Mouse (Mus musculus): ENCODE measurements around the gene Kif27. TPM values are rescaled to one million over a fixed set of nuclear protein-coding genes. Genes with fewer than 3 reads are reported as not detected.

The Kif27 gene
- polyA plus RNA-seq, 1 experiment from 2014 or later = 1.4 TPM

- Histone ChIP-seq H3K9me3 (ENCODE audit: control insufficient read depth, low read length) (no peaks in the 10 kb centered on the region), H3K27me3 (replicated peaks; ENCODE audit: control insufficient read depth, insufficient read depth, low read length) (no peaks in the 10 kb centered on the region), H3K27ac (ENCODE audit: low read length) (no peak overlapping the region), H3K9ac (replicated peaks; ENCODE audit: low read depth, low read length) (no peak overlapping the region), H3K36me3 (ENCODE audit: control insufficient read depth, insufficient read depth) (no peaks in the 10 kb centered on the region), H3K4me3 (replicated peaks; ENCODE audit: low read length) (no peak overlapping the region), H3K4me2 (ENCODE audit: low read length) (no peak overlapping the region), H3K4me1 (replicated peaks; ENCODE audit: control insufficient read depth, insufficient read depth, low read length) (no peaks in the 10 kb centered on the region)
- 83% methylated on average over 3 of the region's 3 CpGs for WGBS
- no peak for ATAC-seq
Observed at GRCm38 (mm10) chr13:58295582-58295981, 63.3 kb downstream of the Kif27 start.

GRCm38 (mm10) chr13:58292811-58293210 is 66.1 kb downstream of the Kif27 start:
- Histone ChIP-seq H3K9ac (replicated peaks; ENCODE audit: low read depth, low read length) (no peak overlapping the region), H3K27me3 (replicated peaks; ENCODE audit: control insufficient read depth, insufficient read depth, low read length) (no peaks in the 10 kb centered on the region), H3K4me1 (replicated peaks; ENCODE audit: control insufficient read depth, insufficient read depth, low read length) (no peaks in the 10 kb centered on the region), H3K27ac (ENCODE audit: low read length) (no peak overlapping the region), H3K9me3 (ENCODE audit: control insufficient read depth, low read length) (no peaks in the 10 kb centered on the region), H3K4me3 (replicated peaks; ENCODE audit: low read length) (no peak overlapping the region), H3K36me3 (ENCODE audit: control insufficient read depth, insufficient read depth) (no peaks in the 10 kb centered on the region), H3K4me2 (ENCODE audit: low read length) (no peak overlapping the region)
- ATAC-seq = no peak
- 30% methylated on average over 5 of the region's 5 CpGs for WGBS

GRCm38 (mm10) chr13:58289308-58289707 is 69.6 kb downstream of the Kif27 start:
- no peak overlapping the region for H3K27ac ChIP-seq (ENCODE audit: low read length)
- WGBS = 73% methylated on average over 1 of the region's 1 CpGs
- no peak overlapping the region for H3K4me2 ChIP-seq (ENCODE audit: low read length)
- H3K36me3 ChIP-seq (ENCODE audit: control insufficient read depth, insufficient read depth) = no peaks in the 10 kb centered on the region
- no peak for ATAC-seq
- H3K9ac ChIP-seq (replicated peaks; ENCODE audit: low read depth, low read length) = no peak overlapping the region
- no peak overlapping the region for H3K4me3 ChIP-seq (replicated peaks; ENCODE audit: low read length)
- no peaks in the 10 kb centered on the region for H3K9me3 ChIP-seq (ENCODE audit: control insufficient read depth, low read length)
- H3K4me1 ChIP-seq (replicated peaks; ENCODE audit: control insufficient read depth, insufficient read depth, low read length) = no peaks in the 10 kb centered on the region
- H3K27me3 ChIP-seq (replicated peaks; ENCODE audit: control insufficient read depth, insufficient read depth, low read length) = no peaks in the 10 kb centered on the region

- no peaks in the 10 kb centered on the region for H3K36me3 ChIP-seq (ENCODE audit: control insufficient read depth, insufficient read depth)
- no peaks in the 10 kb centered on the region for H3K4me1 ChIP-seq (replicated peaks; ENCODE audit: control insufficient read depth, insufficient read depth, low read length)
- H3K9ac ChIP-seq (replicated peaks; ENCODE audit: low read depth, low read length) = no peak overlapping the region
- no peak overlapping the region for H3K4me2 ChIP-seq (ENCODE audit: low read length)
- no peaks in the 10 kb centered on the region for H3K27me3 ChIP-seq (replicated peaks; ENCODE audit: control insufficient read depth, insufficient read depth, low read length)
- H3K9me3 ChIP-seq (ENCODE audit: control insufficient read depth, low read length) = no peaks in the 10 kb centered on the region
- no peak overlapping the region for H3K27ac ChIP-seq (ENCODE audit: low read length)
- ATAC-seq = 0 out of 2 replicates have a peak, but pooled peaks have one; percentile 20
- no peak overlapping the region for H3K4me3 ChIP-seq (replicated peaks; ENCODE audit: low read length)
- 11% methylated on average over 13 of the region's 13 CpGs for WGBS
Observed at GRCm38 (mm10) chr13:58287822-58288221, 71.1 kb downstream of the Kif27 start.

- 65% methylated on average over 4 of the region's 4 CpGs for WGBS
- H3K4me3 ChIP-seq (replicated peaks; ENCODE audit: low read length) = no peak overlapping the region
- no peak overlapping the region for H3K9ac ChIP-seq (replicated peaks; ENCODE audit: low read depth, low read length)
- H3K36me3 ChIP-seq (ENCODE audit: control insufficient read depth, insufficient read depth) = no peaks in the 10 kb centered on the region
- no peak overlapping the region for H3K27ac ChIP-seq (ENCODE audit: low read length)
- no peaks in the 10 kb centered on the region for H3K27me3 ChIP-seq (replicated peaks; ENCODE audit: control insufficient read depth, insufficient read depth, low read length)
- no peak overlapping the region for H3K4me2 ChIP-seq (ENCODE audit: low read length)
- no peaks in the 10 kb centered on the region for H3K9me3 ChIP-seq (ENCODE audit: control insufficient read depth, low read length)
- no peak for ATAC-seq
- H3K4me1 ChIP-seq (replicated peaks; ENCODE audit: control insufficient read depth, insufficient read depth, low read length) = no peaks in the 10 kb centered on the region
Observed at GRCm38 (mm10) chr13:58283466-58283865, 75.5 kb downstream of the Kif27 start.

- Histone ChIP-seq H3K4me1 (replicated peaks; ENCODE audit: control insufficient read depth, insufficient read depth, low read length) (no peaks in the 10 kb centered on the region), H3K36me3 (ENCODE audit: control insufficient read depth, insufficient read depth) (no peaks in the 10 kb centered on the region), H3K9ac (replicated peaks; ENCODE audit: low read depth, low read length) (no peak overlapping the region), H3K9me3 (ENCODE audit: control insufficient read depth, low read length) (no peaks in the 10 kb centered on the region), H3K4me2 (ENCODE audit: low read length) (no peak overlapping the region), H3K4me3 (replicated peaks; ENCODE audit: low read length) (no peak overlapping the region), H3K27ac (ENCODE audit: low read length) (no peak overlapping the region), H3K27me3 (replicated peaks; ENCODE audit: control insufficient read depth, insufficient read depth, low read length) (no peaks in the 10 kb centered on the region)
- 70% methylated on average over 4 of the region's 4 CpGs for WGBS
- no peak for ATAC-seq
Observed at GRCm38 (mm10) chr13:58281936-58282335, 77.0 kb downstream of the Kif27 start.

GRCm38 (mm10) chr13:58280528-58280927 is 78.4 kb downstream of the Kif27 start:
- 90% methylated on average over 3 of the region's 3 CpGs for WGBS
- no peak overlapping the region for H3K4me2 ChIP-seq (ENCODE audit: low read length)

GRCm38 (mm10) chr13:58276256-58276655 is 82.7 kb downstream of the Kif27 start:
- H3K4me2 ChIP-seq (ENCODE audit: low read length) = no peak overlapping the region
- 81% methylated on average over 10 of the region's 10 CpGs for WGBS
- no peak overlapping the region for H3K4me3 ChIP-seq (replicated peaks; ENCODE audit: low read length)
- no peaks in the 10 kb centered on the region for H3K27me3 ChIP-seq (replicated peaks; ENCODE audit: control insufficient read depth, insufficient read depth, low read length)
- H3K4me1 ChIP-seq (replicated peaks; ENCODE audit: control insufficient read depth, insufficient read depth, low read length) = peaks cover 21% of the 10 kb centered on the region
- no peak for ATAC-seq
- no peaks in the 10 kb centered on the region for H3K9me3 ChIP-seq (ENCODE audit: control insufficient read depth, low read length)
- H3K27ac ChIP-seq (ENCODE audit: low read length) = no peak overlapping the region
- H3K9ac ChIP-seq (replicated peaks; ENCODE audit: low read depth, low read length) = no peak overlapping the region
- H3K36me3 ChIP-seq (ENCODE audit: control insufficient read depth, insufficient read depth) = no peaks in the 10 kb centered on the region

More at GRCm38 (mm10) chr13:58280528-58280927, 78.4 kb downstream of the Kif27 start:
- no peak for ATAC-seq
- H3K9ac ChIP-seq (replicated peaks; ENCODE audit: low read depth, low read length) = no peak overlapping the region
- H3K9me3 ChIP-seq (ENCODE audit: control insufficient read depth, low read length) = no peaks in the 10 kb centered on the region
- H3K4me3 ChIP-seq (replicated peaks; ENCODE audit: low read length) = no peak overlapping the region
- H3K27me3 ChIP-seq (replicated peaks; ENCODE audit: control insufficient read depth, insufficient read depth, low read length) = no peaks in the 10 kb centered on the region
- H3K27ac ChIP-seq (ENCODE audit: low read length) = no peak overlapping the region
- H3K36me3 ChIP-seq (ENCODE audit: control insufficient read depth, insufficient read depth) = no peaks in the 10 kb centered on the region
- H3K4me1 ChIP-seq (replicated peaks; ENCODE audit: control insufficient read depth, insufficient read depth, low read length) = no peaks in the 10 kb centered on the region

- Histone ChIP-seq H3K9me3 (ENCODE audit: control insufficient read depth, low read length) (no peaks in the 10 kb centered on the region), H3K9ac (replicated peaks; ENCODE audit: low read depth, low read length) (peak within 1 kb of the TSS; percentile 61), H3K36me3 (ENCODE audit: control insufficient read depth, insufficient read depth) (no peaks in the 10 kb centered on the region), H3K4me3 (replicated peaks; ENCODE audit: low read length) (peak within 1 kb of the TSS; percentile 84), H3K27me3 (replicated peaks; ENCODE audit: control insufficient read depth, insufficient read depth, low read length) (no peaks in the 10 kb centered on the region), H3K27ac (ENCODE audit: low read length) (peak within 1 kb of the TSS; percentile 75), H3K4me2 (ENCODE audit: low read length) (peak within 1 kb of the TSS; percentile 79), H3K4me1 (replicated peaks; ENCODE audit: control insufficient read depth, insufficient read depth, low read length) (peaks cover 21% of the 10 kb centered on the region)
- no peak for ATAC-seq
- 81% methylated on average over 8 of the region's 8 CpGs for WGBS
Observed at GRCm38 (mm10) chr13:58275599-58275998, 83.3 kb downstream of the Kif27 start, which contains the start of gene Gkap1. TSS of gene Gkap1 (minus strand) at chr13:58275699.

GRCm38 (mm10) chr13:58275076-58275475 is 83.8 kb downstream of the Kif27 start:
- Histone ChIP-seq H3K27me3 (replicated peaks; ENCODE audit: control insufficient read depth, insufficient read depth, low read length) (no peaks in the 10 kb centered on the region), H3K36me3 (ENCODE audit: control insufficient read depth, insufficient read depth) (no peaks in the 10 kb centered on the region), H3K4me2 (ENCODE audit: low read length) (peak overlapping the region; percentile 79), H3K27ac (ENCODE audit: low read length) (no peak overlapping the region), H3K9me3 (ENCODE audit: control insufficient read depth, low read length) (no peaks in the 10 kb centered on the region), H3K9ac (replicated peaks; ENCODE audit: low read depth, low read length) (peak overlapping the region; percentile 61; the same call in 1 of the 2 replicates), H3K4me3 (replicated peaks; ENCODE audit: low read length) (peak overlapping the region; percentile 84), H3K4me1 (replicated peaks; ENCODE audit: control insufficient read depth, insufficient read depth, low read length) (peaks cover 21% of the 10 kb centered on the region)
- no peak for ATAC-seq
- WGBS = 17% methylated on average over 8 of the region's 9 CpGs

Data from forebrain, embryonic 16.5 days (tissue).